Mouse (Mus musculus) embryonic fibroblast, embryonic 13.5 days (primary cell): ENCODE measurements around the gene Syna.

Experiments
- CTCF ChIP-seq: IDR thresholded peaks from 2 replicates; pipeline ENCODE4 v1.5.1; 2011; ENCODE audit warnings: mild to moderate bottlenecking, control low read depth, low read length, moderate library complexity, borderline replicate concordance; ENCODE audit not compliant: insufficient read depth
- POLR2A ChIP-seq: IDR thresholded peaks from 2 replicates; pipeline ENCODE4 v1.6.1; 2011; ENCODE audit warnings: low read depth, mild to moderate bottlenecking, control low read depth, low read length, moderate library complexity

GRCm38 (mm10) chr5:134512086-134512485 is 47.9 kb downstream of the Syna start:
- TF ChIP-seq POLR2A, result no peak
- no peak for TF ChIP-seq CTCF
